Mouse (Mus musculus): ENCODE data around the gene Gm14190. TPM values are rescaled to one million over a fixed set of nuclear protein-coding genes. Genes with fewer than 3 reads are reported as not detected.
"Not testable (repeated sequence)": the region's sequence is repeated elsewhere in the genome, so short reads cannot be mapped to it uniquely, and the experiment has no call there.

The Gm14190 gene
- not detected in 2 replicates for total RNA-seq (2014; rRNA removed)
- not detected in 2 replicates for polyA plus RNA-seq (2015; fragmentation: Nextera tagmentation; extraction: Ambion mirVana)

DNA sequence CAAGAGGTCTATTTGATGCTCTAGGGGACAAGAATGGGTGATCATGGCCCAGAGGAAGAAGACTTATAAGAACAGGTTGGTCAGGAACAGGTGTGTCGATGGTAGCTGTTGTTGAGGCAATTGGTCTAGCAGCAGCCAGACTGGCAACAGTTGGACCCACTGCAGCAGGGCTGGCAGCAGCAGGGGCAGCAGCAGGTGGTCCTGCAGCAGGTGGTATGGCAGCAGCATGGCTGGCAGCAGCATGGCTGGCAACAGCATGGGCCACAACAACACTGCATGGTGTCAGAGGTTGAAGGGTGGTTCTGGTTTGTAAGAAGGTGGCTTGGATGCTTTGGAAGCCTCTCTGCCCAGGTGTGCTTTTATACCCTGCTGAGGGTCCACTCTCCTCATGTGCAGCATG is at the start of gene Gm14190:
Gm14190 (minus strand) TSS at position 278 of the 400 bp plus-strand sequence.
- 88% methylated on average over 1 of the region's 1 CpGs for WGBS
- Histone ChIP-seq H3K27me3 (ENCODE audit: insufficient read depth, low read length) (no peaks in the 10 kb centered on the region), H3K9ac (no peak within 1 kb of the TSS), H3K4me1 (ENCODE audit: insufficient read depth) (no peaks in the 10 kb centered on the region), H3K4me2 (ENCODE audit: low read depth) (no peak within 1 kb of the TSS), H3K4me3 (ENCODE audit: low read depth, low read length) (no peak within 1 kb of the TSS), H3K36me3 (ENCODE audit: insufficient read depth) (no peaks in the 10 kb centered on the region), H3K27ac (ENCODE audit: low read depth, low read length) (no peak within 1 kb of the TSS), H3K9me3 (ENCODE audit: low read length) (no peaks in the 10 kb centered on the region)
- TF ChIP-seq CTCF (IDR thresholded peaks at IDR 0.05; ENCODE audit: low read depth), result no peak
- ATAC-seq, result no peak
- DNase-seq, result no peak

DNA sequence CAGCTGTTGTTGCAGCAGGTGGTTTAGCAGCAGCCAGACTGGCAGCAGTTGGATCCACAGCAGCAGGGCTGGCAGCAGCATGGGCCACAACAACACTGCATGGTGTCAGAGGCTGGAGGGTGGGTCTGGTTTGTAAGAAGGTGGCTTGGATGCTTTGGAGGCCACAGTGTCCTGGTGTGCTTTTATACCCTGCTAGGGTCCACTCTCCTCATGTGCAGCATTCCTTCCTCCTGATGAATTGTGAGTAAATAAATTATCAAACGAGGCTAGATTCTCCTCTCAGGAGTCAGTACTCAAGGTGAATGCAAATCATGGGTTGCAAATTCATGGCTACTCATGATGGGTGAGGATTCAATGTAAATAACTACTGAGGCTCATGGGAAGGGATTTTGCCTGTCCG is 43.6 kb upstream of the Gm14190 start, which contains the start of gene Gm14180:
Gm14180 (minus strand) TSS at position 101 of the 400 bp plus-strand sequence.
- Histone ChIP-seq H3K4me2 (ENCODE audit: low read depth) (no peak within 1 kb of the TSS), H3K9me3 (ENCODE audit: low read length) (no peaks in the 10 kb centered on the region), H3K27me3 (ENCODE audit: insufficient read depth, low read length) (no peaks in the 10 kb centered on the region), H3K27ac (ENCODE audit: low read depth, low read length) (no peak within 1 kb of the TSS), H3K9ac (no peak within 1 kb of the TSS), H3K4me1 (ENCODE audit: insufficient read depth) (no peaks in the 10 kb centered on the region), H3K4me3 (ENCODE audit: low read depth, low read length) (no peak within 1 kb of the TSS), H3K36me3 (ENCODE audit: insufficient read depth) (no peaks in the 10 kb centered on the region)
- WGBS, result 71% methylated on average over 2 of the region's 2 CpGs
- TF ChIP-seq CTCF (IDR thresholded peaks at IDR 0.05; ENCODE audit: low read depth), result no peak
- no peak for DNase-seq
- no peak for ATAC-seq

DNA sequence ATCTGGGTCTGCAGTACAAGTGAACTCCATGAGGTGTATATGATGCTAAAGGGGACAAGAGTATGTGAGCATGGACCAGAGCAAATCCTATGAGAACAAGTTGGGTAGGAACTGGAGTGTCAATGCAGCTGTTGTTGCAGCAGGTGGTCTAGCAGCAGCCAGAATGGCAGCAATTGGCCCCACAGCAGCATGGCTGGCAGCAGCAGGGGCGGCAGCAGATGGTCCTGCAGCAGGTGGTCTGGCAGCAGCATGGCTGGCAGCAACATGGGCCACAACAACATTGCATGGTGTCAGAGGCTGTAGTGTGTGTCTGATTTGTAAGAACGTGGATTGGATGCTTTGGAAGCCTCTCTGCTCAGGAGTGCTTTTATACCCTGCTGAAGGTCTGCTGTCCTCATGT is 33.5 kb upstream of the Gm14190 start:
- WGBS, result 80% methylated on average over 2 of the region's 2 CpGs
- DNase-seq (no peak), ATAC-seq (no peak)
- no peak overlapping the region for H3K4me3 ChIP-seq (ENCODE audit: low read depth, low read length)
- no peaks in the 10 kb centered on the region for H3K4me1 ChIP-seq (ENCODE audit: insufficient read depth)
- no peak overlapping the region for H3K9ac ChIP-seq
- H3K4me2 ChIP-seq (ENCODE audit: low read depth), result no peak overlapping the region
- TF ChIP-seq CTCF (IDR thresholded peaks at IDR 0.05; ENCODE audit: low read depth), result no peak
- H3K27ac ChIP-seq (ENCODE audit: low read depth, low read length), result no peak overlapping the region
- no peaks in the 10 kb centered on the region for H3K36me3 ChIP-seq (ENCODE audit: insufficient read depth)
- H3K9me3 ChIP-seq (ENCODE audit: low read length), result no peaks in the 10 kb centered on the region
- H3K27me3 ChIP-seq (ENCODE audit: insufficient read depth, low read length), result no peaks in the 10 kb centered on the region

- Histone ChIP-seq H3K36me3 (ENCODE audit: insufficient read depth) (no peaks in the 10 kb centered on the region), H3K27me3 (ENCODE audit: insufficient read depth, low read length) (no peaks in the 10 kb centered on the region), H3K4me1 (ENCODE audit: insufficient read depth) (no peaks in the 10 kb centered on the region), H3K4me2 (ENCODE audit: low read depth) (no peak overlapping the region), H3K9me3 (ENCODE audit: low read length) (no peaks in the 10 kb centered on the region), H3K9ac (no peak overlapping the region), H3K4me3 (ENCODE audit: low read depth, low read length) (no peak overlapping the region), H3K27ac (ENCODE audit: low read depth, low read length) (no peak overlapping the region)
- ATAC-seq (no peak), DNase-seq (no peak)
- 86% methylated on average over 1 of the region's 1 CpGs for WGBS
- no peak for TF ChIP-seq CTCF (IDR thresholded peaks at IDR 0.05; ENCODE audit: low read depth)
These were observed 28.2 kb upstream of the Gm14190 start for GRCm38 (mm10) chr11:99718759-99719158.

GRCm38 (mm10) chr11:99685235-99685634 is 5.3 kb downstream of the Gm14190 start:
- not testable (repeated sequence) for H3K36me3 ChIP-seq (ENCODE audit: insufficient read depth); H3K4me3 ChIP-seq (ENCODE audit: low read depth, low read length); H3K9me3 ChIP-seq (ENCODE audit: low read length); H3K27me3 ChIP-seq (ENCODE audit: insufficient read depth, low read length); H3K9ac ChIP-seq; DNase-seq; H3K4me2 ChIP-seq (ENCODE audit: low read depth); H3K4me1 ChIP-seq (ENCODE audit: insufficient read depth); H3K27ac ChIP-seq (ENCODE audit: low read depth, low read length); ATAC-seq
- 52% methylated on average over 1 of the region's 1 CpGs for WGBS

GRCm38 (mm10) chr11:99683481-99683880 is 7.1 kb downstream of the Gm14190 start:
- H3K4me2 ChIP-seq (ENCODE audit: low read depth), result no peak overlapping the region
- DNase-seq (no peak), ATAC-seq (no peak)
- H3K4me3 ChIP-seq (ENCODE audit: low read depth, low read length), result no peak overlapping the region
- H3K27ac ChIP-seq (ENCODE audit: low read depth, low read length), result no peak overlapping the region
- H3K27me3 ChIP-seq (ENCODE audit: insufficient read depth, low read length), result no peaks in the 10 kb centered on the region
- no peak overlapping the region for H3K9ac ChIP-seq
- no peaks in the 10 kb centered on the region for H3K4me1 ChIP-seq (ENCODE audit: insufficient read depth)
- TF ChIP-seq CTCF (IDR thresholded peaks at IDR 0.05; ENCODE audit: low read depth), result no peak
- H3K9me3 ChIP-seq (ENCODE audit: low read length), result no peaks in the 10 kb centered on the region
- 92% methylated on average over 2 of the region's 2 CpGs for WGBS
- no peaks in the 10 kb centered on the region for H3K36me3 ChIP-seq (ENCODE audit: insufficient read depth)

- Histone ChIP-seq H3K4me2 (ENCODE audit: low read depth) (no peak within 1 kb of the TSS), H3K27me3 (ENCODE audit: insufficient read depth, low read length) (no peaks in the 10 kb centered on the region), H3K9ac (no peak within 1 kb of the TSS), H3K36me3 (ENCODE audit: insufficient read depth) (no peaks in the 10 kb centered on the region), H3K9me3 (ENCODE audit: low read length) (no peaks in the 10 kb centered on the region), H3K4me1 (ENCODE audit: insufficient read depth) (no peaks in the 10 kb centered on the region), H3K4me3 (ENCODE audit: low read depth, low read length) (no peak within 1 kb of the TSS), H3K27ac (ENCODE audit: low read depth, low read length) (no peak within 1 kb of the TSS)
- DNase-seq (no peak), ATAC-seq (no peak)
- no peak for TF ChIP-seq CTCF (IDR thresholded peaks at IDR 0.05; ENCODE audit: low read depth)
These were observed 24.7 kb downstream of the Gm14190 start, which contains the start of gene Krtap4-6 for GRCm38 (mm10) chr11:99665860-99666259. TSS of gene Krtap4-6 (minus strand) at chr11:99665960.
